Mouse (Mus musculus) kidney, embryonic 16.5 days (tissue): ENCODE data around the gene 4930415O20Rik. TPM values are rescaled to one million over a fixed set of nuclear protein-coding genes. Genes with fewer than 3 reads are reported as not detected.
A peak's percentile ranks its signal among the peaks of the same experiment; 100 is the strongest.

Experiments used
- ATAC-seq: fragments of 200-750 bp; cut with Nextera tagmentation; 2 replicates; pipeline ENCODE4 v1.8.0; 2017; ENCODE audit warnings: moderate TSS enrichment; ENCODE audit not compliant: low FRiP score, low TSS enrichment
- H3K27ac ChIP-seq: fragments of 300-500 bp; sonication (generic); 2 replicates; pipeline ENCODE4 v1.5.1; 2014; ENCODE audit warnings: low read length
- H3K27me3 ChIP-seq: fragments of 300-500 bp; sonication (generic); 2 replicates; pipeline ENCODE4 v1.6.1; 2014; ENCODE audit warnings: low read length, control low read depth, mixed read lengths; ENCODE audit not compliant: insufficient read depth
- H3K36me3 ChIP-seq: fragments of 300-500 bp; sonication (generic); 2 replicates; pipeline ENCODE4 v1.6.1; 2014; ENCODE audit warnings: low read length, control low read depth, mixed read lengths; ENCODE audit not compliant: insufficient read depth
- H3K4me1 ChIP-seq: fragments of 300-500 bp; sonication (generic); 2 replicates; pipeline ENCODE4 v1.6.1; 2014; ENCODE audit warnings: low read length, control low read depth, mixed read lengths; ENCODE audit not compliant: insufficient read depth
- H3K4me2 ChIP-seq: fragments of 300-500 bp; sonication (generic); replicated peaks from 2 replicates; pipeline ENCODE4 v1.6.1; 2014; ENCODE audit warnings: low read depth, low read length
- H3K4me3 ChIP-seq: fragments of 300-500 bp; sonication (generic); 2 replicates; pipeline ENCODE4 v1.5.1; 2014; ENCODE audit warnings: mild to moderate bottlenecking, low read length
- H3K9ac ChIP-seq: fragments of 300-500 bp; sonication (generic); replicated peaks from 2 replicates; pipeline ENCODE4 v1.6.1; 2014; ENCODE audit warnings: low read length
- H3K9me3 ChIP-seq: fragments of 300-500 bp; sonication (generic); 2 replicates; pipeline ENCODE4 v1.6.1; 2016; ENCODE audit warnings: low read length, control low read depth
- WGBS: fragments of 180-500 bp; shearing (Covaris S2); extraction: QIAGEN DNeasy Blood & Tissue Kit; methylation state at CpG from one replicate; pipeline ENCODE4 v1.1.7; 2014; 5-methylcytosine and 5-hydroxymethylcytosine counted together
- polyA plus RNA-seq: library from polyadenylated mRNA; unstranded; fragments of >200 nt; fragmentation: Nextera tagmentation; extraction: Ambion mirVana; gene quantifications from 2 replicates; pipeline ENCODE4 v1.2.1, GENCODE M21; 2015

The 4930415O20Rik gene
- polyA plus RNA-seq, 1 experiment from 2014 or later, result 0.41 TPM

DNA sequence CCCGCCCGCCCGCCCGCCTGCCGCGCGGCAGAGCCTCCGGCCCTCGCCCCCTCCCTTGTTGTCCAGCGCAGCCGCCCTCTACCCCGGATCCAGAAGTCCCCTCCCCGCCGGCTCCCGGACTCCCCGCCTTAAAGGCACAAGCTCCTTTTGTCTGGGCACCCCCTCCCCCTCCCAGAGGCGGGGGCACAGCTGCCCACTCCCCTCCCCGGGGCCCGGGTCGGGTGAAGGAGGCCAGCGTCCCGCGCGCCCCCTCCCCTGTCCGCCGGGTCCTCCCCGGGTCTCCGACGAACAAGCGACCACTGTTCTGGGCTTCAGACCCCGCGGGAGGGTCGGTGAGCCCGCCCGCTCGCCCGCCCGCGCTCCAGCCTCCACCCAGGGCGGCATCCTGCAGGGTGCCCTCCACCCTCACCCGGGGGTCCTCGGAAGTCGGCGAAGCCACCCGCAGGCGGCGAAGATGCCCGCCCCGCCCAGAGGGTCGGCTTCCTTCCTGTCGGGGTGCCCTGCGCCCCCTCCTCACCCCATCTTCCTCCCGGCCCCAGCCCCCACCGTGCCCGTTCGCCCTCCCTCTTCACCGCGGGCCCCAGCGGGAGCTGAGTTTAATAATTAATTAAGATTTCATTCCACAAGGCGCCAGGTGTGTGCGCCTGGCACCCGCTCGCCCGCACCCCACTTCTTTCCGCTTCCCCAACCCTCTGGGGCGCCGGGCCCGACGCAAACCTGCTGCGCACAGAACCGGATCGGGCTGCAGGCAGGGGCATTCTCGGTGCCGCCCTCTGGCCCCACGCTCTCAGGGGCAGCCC is 38.7 kb downstream of the 4930415O20Rik start, which contains the start of gene Adcy6:
Gene Adcy6 (minus strand): TSS at position 746 of the 800 bp plus-strand sequence.
- Histone ChIP-seq H3K36me3 (no peaks in the 10 kb centered on the region; the same call in 1 of the 2 replicates), H3K4me2 (peak within 1 kb of the TSS; percentile 88), H3K9ac (peak within 1 kb of the TSS; percentile 92), H3K9me3 (no peaks in the 10 kb centered on the region), H3K27me3 (no peaks in the 10 kb centered on the region), H3K4me3 (peak within 1 kb of the TSS; percentile 79), H3K27ac (peak within 1 kb of the TSS; percentile 97), H3K4me1 (peaks cover 45% of the 10 kb centered on the region)
- ATAC-seq, result peak; percentile 78
- under 1% methylated on average over 51 of the region's 75 CpGs for WGBS

DNA sequence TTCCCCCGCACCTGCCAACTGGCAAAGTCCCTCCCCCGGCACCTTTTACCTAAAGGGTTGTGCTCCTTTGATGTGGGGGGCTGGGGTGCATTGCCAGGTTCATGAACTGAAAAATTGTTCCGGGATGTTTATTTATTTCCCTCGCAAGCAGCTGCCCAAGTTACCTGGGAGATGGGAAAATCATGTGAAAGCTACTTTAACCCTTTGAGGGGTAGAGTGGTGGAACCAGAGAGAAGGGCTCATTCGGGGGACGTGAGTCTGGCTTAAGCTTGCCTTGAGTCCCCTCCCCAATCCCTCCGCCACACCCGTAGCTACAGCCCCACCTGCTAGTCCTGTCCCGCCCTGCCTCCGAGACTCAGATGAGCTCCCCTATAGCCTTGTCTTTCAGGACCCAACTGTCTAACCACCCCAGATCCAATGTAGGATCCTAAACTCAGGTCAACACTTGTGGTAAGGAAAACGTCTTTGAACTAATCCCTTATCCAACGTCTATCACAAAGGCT is 39.4 kb downstream of the 4930415O20Rik start:
- Histone ChIP-seq H3K27me3 (no peaks in the 10 kb centered on the region), H3K27ac (peak overlapping the region; percentile 97), H3K9me3 (no peaks in the 10 kb centered on the region), H3K9ac (peak overlapping the region; percentile 92), H3K36me3 (no peaks in the 10 kb centered on the region), H3K4me1 (peaks cover 41% of the 10 kb centered on the region), H3K4me3 (peak overlapping the region; percentile 79), H3K4me2 (peak overlapping the region; percentile 88)
- 3% methylated on average over 12 of the region's 12 CpGs for WGBS
- ATAC-seq, result peak; percentile 24

DNA sequence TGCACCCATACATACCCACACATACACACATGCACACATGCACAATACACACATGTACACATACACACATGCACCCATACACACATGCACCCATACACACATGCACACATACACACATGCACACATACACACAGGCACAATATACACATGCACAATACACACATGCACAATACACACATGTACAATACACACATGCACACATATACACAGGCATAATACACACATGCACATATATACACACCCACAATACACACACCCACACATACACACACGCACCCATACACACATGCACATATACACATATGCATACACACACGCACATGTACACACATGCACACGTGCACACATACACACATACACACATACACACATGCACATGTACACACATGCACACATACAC is 41.4 kb downstream of the 4930415O20Rik start:
- Histone ChIP-seq H3K4me1 (peaks cover 32% of the 10 kb centered on the region), H3K9ac (no peak overlapping the region), H3K9me3 (no peaks in the 10 kb centered on the region), H3K27me3 (no peaks in the 10 kb centered on the region), H3K27ac (no peak overlapping the region), H3K4me3 (no peak overlapping the region), H3K4me2 (no peak overlapping the region), H3K36me3 (no peaks in the 10 kb centered on the region)
- whole genome bisulfite sequencing, result 97% methylated on average over 3 of the region's 3 CpGs
- no peak for ATAC-seq

DNA sequence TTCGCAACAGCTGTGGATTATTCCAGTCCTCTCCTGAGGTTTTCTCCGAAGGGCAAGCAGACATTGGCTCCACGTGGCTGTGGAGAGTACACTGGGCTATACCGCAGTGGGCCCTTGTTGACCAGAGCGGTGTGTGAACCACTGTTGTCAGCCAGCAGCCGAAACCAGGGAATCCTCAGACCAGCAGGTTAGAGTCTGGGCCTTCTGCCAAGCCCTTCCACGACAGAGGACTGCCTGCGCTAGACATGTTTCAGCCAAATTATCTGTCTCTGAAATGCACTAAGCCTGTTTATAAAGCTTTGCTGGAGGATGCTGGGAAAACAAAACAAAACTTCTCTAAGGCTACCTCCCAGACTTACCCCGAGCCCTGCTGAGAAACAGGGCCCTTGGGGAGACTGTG is 43.7 kb downstream of the 4930415O20Rik start:
- Histone ChIP-seq H3K27me3 (no peaks in the 10 kb centered on the region), H3K4me2 (no peak overlapping the region), H3K4me3 (no peak overlapping the region), H3K9me3 (no peaks in the 10 kb centered on the region), H3K36me3 (no peaks in the 10 kb centered on the region), H3K4me1 (peaks cover 22% of the 10 kb centered on the region), H3K27ac (no peak overlapping the region), H3K9ac (no peak overlapping the region)
- 69% methylated on average over 9 of the region's 9 CpGs for WGBS
- no peak for ATAC-seq

DNA sequence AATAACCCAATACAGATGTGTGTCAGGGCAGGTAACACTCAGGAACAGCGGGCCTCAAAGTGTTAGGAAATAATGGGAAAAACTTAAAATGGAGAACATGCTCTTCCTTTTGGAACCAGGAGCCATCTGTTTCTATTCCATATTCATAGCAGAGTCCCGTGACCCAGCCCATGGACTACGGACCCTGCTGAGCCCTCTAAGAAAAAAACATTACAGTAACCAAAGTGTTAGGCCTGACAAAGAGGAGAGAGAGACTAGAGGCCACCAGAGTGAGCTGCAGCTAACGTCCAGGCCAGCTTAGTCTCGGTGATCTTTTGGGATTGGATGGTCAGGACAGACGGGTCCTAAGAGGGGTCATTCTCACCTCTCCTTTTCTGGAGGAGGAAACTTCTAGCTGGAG is 44.2 kb downstream of the 4930415O20Rik start:
- H3K36me3 ChIP-seq, result no peaks in the 10 kb centered on the region
- H3K4me3 ChIP-seq, result no peak overlapping the region
- 55% methylated on average over 6 of the region's 6 CpGs for WGBS
- no peak overlapping the region for H3K4me2 ChIP-seq
- H3K27me3 ChIP-seq, result no peaks in the 10 kb centered on the region
- no peak for ATAC-seq
- H3K4me1 ChIP-seq, result peaks cover 21% of the 10 kb centered on the region
- 0 out of 2 replicates have a peak overlapping the region, but pooled peaks have one; percentile 16 for H3K27ac ChIP-seq
- H3K9ac ChIP-seq, result no peak overlapping the region
- no peaks in the 10 kb centered on the region for H3K9me3 ChIP-seq

DNA sequence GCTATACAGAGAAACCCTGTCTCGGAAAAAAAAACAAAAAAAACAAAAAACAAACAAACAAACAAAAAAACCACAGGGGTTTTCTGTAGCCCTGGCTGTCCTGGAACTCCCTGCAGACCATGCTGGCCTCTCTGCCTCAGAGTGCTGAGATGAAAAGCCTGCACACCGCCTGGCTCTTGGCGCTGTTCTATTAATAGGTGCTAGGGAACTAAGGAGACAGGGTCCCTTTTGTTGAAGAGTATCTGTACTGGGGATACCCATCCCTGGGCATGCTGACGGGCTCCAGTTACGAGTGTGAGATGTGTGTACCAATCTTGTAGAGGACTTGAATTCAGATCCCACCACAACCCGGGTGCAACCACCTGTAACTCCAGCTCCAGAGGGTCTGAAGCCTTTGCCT is 44.9 kb downstream of the 4930415O20Rik start:
- Histone ChIP-seq H3K36me3 (no peaks in the 10 kb centered on the region), H3K9ac (no peak overlapping the region), H3K9me3 (no peaks in the 10 kb centered on the region), H3K27ac (no peak overlapping the region), H3K4me3 (no peak overlapping the region), H3K27me3 (no peaks in the 10 kb centered on the region), H3K4me2 (no peak overlapping the region), H3K4me1 (peaks cover 14% of the 10 kb centered on the region)
- ATAC-seq, result no peak
- 78% methylated on average over 6 of the region's 6 CpGs for WGBS

DNA sequence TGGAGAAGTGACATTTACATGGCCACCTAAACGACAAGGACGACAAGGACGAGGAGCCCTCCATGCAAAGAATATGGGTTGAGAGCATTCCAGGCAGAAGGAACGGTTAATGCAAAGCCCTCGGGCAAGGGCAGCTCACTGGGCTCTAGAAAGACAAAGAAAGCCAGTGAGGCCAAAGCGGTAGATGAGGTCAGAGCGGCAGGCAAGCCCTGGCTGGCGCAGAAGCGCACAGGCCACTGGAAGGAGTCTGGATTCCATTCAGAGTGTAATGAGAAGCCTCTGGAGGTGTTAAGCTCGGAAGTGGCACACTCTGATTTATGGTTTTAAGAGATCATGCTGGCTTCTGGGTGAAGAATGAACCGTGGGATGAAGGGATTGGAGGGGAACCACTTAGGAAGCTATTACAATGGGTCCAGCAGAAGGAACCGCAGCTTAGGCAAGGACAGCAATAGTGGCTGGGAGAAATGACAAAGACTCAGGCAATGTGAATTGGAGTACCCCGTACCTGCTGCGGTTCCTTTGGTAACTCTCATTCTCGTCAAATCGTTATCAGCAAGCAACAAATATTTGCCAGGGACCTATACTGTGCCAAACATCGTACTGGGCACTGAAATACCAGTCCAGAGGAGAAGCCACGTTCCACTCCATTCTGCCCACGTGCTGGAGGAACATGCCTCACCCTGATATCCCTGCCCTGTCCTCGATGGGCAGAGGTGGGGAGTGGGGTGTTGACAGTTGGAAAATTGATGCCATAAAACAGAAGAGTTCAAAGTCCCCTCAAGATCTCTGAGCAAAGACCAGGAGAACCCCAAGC is 45.8 kb downstream of the 4930415O20Rik start:
- Histone ChIP-seq H3K4me2 (peak overlapping the region; percentile 36), H3K27ac (no peak overlapping the region), H3K9ac (0 out of 2 replicates have a peak overlapping the region, but pooled peaks have one; percentile 41), H3K27me3 (no peaks in the 10 kb centered on the region), H3K36me3 (no peaks in the 10 kb centered on the region), H3K9me3 (no peaks in the 10 kb centered on the region), H3K4me3 (no peak overlapping the region), H3K4me1 (peaks cover 14% of the 10 kb centered on the region)
- 31% methylated on average over 20 of the region's 20 CpGs for WGBS
- 0 out of 2 replicates have a peak, but pooled peaks have one; percentile 28 for ATAC-seq

DNA sequence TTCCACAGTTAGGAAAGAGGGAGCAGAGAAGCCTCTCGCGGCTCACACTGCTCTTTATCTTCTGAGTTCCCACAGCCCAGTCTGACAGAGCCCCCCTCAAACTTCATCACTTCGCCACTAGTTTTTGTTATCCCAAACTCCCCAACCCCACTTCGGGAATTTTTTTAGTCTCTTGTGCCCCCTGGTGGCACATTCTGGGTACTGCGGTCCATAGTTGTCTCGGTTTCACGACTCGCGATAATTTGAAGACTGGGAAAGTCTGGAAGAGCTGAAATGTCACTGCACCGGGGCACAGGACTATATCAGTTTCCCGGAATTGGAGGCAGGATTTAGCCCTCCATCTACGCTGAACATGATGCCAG is 46.4 kb downstream of the 4930415O20Rik start:
- Histone ChIP-seq H3K9ac (peak overlapping the region; percentile 54; the same call in 1 of the 2 replicates), H3K4me3 (no peak overlapping the region), H3K4me2 (peak overlapping the region; percentile 36), H3K4me1 (peaks cover 14% of the 10 kb centered on the region), H3K9me3 (no peaks in the 10 kb centered on the region), H3K27me3 (no peaks in the 10 kb centered on the region), H3K36me3 (no peaks in the 10 kb centered on the region), H3K27ac (no peak overlapping the region)
- 2% methylated on average over 12 of the region's 12 CpGs for WGBS
- 0 out of 2 replicates have a peak, but pooled peaks have one; percentile 29 for ATAC-seq

DNA sequence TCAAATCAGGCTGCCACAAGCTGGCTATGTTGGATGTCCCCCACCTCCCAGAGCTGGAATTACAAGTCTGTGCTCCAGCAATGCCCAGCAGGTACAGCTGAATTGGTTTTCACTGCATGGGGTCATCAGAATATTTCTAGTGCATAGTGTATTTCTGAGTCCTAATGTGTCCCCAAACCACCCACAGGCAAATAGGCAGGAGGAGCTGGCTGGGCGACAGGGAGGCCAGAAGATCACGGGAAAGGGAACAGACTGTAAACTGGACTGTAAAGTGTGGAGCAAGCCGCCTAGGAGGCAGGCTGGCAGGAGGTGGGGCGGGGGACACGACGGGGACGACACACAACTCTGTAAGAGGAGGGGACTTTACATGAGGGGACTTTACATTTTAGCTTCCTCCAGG is 51.4 kb downstream of the 4930415O20Rik start:
- peaks cover 11% of the 10 kb centered on the region for H3K4me1 ChIP-seq
- no peak overlapping the region for H3K27ac ChIP-seq
- no peaks in the 10 kb centered on the region for H3K9me3 ChIP-seq
- 12% methylated on average over 7 of the region's 7 CpGs for WGBS
- no peak; the same call in 1 of the 2 replicates for ATAC-seq
- no peaks in the 10 kb centered on the region for H3K27me3 ChIP-seq
- H3K9ac ChIP-seq, result no peak overlapping the region
- H3K4me2 ChIP-seq, result no peak overlapping the region
- no peaks in the 10 kb centered on the region for H3K36me3 ChIP-seq
- no peak overlapping the region for H3K4me3 ChIP-seq
